Mouse (Mus musculus): ENCODE measurements around the gene Spo11. TPM values are rescaled to one million over a fixed set of nuclear protein-coding genes. Genes with fewer than 3 reads are reported as not detected.

Gene Spo11
- polyA plus RNA-seq (2012; rRNA removed) = not detected in 2 replicates

DNA sequence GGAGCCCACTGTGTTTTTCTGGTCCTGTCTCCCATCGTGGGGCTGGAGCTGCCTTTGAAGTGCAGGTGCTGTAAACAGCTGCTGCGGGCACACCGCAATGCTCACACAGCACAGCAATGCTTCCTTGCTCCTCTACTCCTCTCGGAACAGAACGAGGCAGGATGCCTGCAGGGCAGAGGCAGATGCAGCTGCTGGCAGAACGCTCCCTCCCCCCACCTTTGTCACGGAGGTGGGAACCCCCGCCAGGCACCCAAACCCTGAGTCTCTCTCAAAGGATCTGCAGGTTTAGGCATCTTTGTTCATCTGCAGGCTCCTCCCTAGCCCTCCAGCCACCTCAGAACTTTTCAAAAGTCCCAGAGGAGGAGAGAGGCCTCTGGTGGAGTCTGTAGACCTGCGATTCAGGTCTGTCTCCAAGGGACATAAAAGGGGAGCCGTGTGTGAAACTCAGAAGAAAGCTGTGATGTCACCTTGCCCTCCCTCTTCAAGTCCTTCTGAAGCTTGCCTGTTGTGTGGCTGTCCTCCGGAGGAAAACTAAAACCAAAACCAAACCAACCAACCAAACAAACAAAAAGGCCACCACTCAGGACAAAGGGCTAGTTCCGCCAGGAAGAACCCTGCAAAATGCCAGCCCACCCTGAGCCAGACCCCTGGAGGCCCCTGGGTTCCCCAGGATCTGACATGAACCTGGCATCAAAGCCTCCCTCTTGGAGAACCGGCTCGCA is at the start of gene Spo11:
TSS of gene Spo11 (plus strand) at position 292 of the 722 bp plus-strand sequence.

DNA sequence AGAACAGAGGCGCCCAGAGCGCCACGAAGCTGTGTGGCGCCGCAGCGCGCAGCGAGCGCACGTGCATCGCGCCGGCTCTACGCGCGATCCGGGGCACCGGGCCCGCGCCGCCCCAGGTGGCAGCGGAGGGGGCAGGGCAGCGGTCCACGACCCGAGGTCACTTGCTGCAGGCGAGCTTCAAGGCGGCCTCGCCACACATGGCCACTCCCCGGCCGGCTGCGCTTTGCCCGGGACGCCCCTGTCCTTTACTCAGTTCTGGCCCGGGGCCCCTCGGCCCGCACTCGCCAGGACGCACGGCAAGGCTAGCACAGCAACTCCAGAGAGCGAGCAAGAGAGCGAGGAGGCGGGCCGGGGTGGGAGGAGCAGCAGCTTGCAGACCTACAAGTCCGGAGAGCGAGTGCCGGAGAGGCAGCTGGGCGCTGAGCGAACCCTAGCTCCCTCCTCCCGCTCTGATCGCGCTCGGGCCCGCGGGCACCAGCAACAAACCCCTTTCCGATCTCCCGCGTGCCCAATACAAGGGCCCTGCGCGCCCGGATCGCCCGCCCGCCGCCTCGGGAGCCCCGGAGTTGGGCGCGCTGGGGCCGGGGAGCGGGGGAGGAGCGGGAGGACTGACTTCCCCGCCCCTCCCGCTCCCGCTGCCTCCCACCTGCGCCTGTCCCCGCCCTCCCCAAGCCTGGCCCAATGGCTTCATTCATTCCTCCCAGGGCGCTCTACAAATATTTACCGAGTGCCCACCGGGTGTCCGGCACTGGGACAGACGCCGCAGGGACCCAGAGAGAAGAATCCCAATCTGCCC is 37.3 kb upstream of the Spo11 start, which contains the start of gene Bmp7:
TSS of gene Bmp7 (minus strand) at position 319 of the 796 bp plus-strand sequence.

GRCm38 (mm10) chr2:172999630-173000284 is 22.3 kb downstream of the Spo11 start, which contains the start of gene Rae1:
TSS of gene Rae1 (plus strand) at chr2:173000117.

DNA sequence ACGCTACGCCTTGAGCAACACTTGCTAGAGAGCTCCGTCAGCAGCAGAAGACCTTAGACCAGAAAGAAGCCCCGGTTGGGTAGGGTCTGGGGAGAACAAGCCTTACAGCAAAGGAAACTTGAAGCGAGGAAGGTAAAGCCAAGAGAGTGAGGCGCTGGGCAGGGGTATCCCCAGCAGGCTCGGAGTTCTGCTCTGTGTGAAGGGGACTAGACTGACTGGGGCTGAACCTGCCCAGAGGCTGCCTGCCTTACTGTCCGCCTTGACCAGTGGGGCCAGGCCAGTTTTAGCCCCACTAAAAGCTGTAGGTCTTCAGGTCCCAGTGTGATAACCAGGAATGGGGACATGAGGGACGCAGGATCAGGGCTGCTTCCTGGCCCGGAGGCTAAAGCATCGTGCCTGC is 42.9 kb downstream of the Spo11 start, which contains the start of gene Rbm38:
TSS of gene Rbm38 (plus strand) at position 69 of the 400 bp plus-strand sequence.

Other genes starting within 250 kb of the Spo11 start
- 15.6 and 22.0 TPM in 2 replicates for gene Bmp7, start 37.4 kb upstream of the Spo11 start, polyA plus RNA-seq (2012; rRNA removed)
- gene Rae1, start 22.4 kb downstream of the Spo11 start, polyA plus RNA-seq (2012; rRNA removed) = 22.8 and 32.6 TPM in 2 replicates
- 119 and 157 TPM in 2 replicates for gene Rbm38, start 42.8 kb downstream of the Spo11 start, polyA plus RNA-seq (2012; rRNA removed)
- gene Ctcfl, start 141.8 kb downstream of the Spo11 start, polyA plus RNA-seq (2012; rRNA removed) = not detected in 2 replicates
- gene Pck1, start 175.3 kb downstream of the Spo11 start, polyA plus RNA-seq (2012; rRNA removed) = 0.96 and 1.9 TPM in 2 replicates
- gene Zbp1, start 241.2 kb downstream of the Spo11 start, polyA plus RNA-seq (2012; rRNA removed) = 0.95 and 1.3 TPM in 2 replicates